Mouse (Mus musculus) heart, postnatal 0 days (tissue): ENCODE measurements around the gene Rad50.

Source experiments
- CTCF ChIP-seq: IDR thresholded peaks from 2 replicates; pipeline ENCODE4 v1.5.1; 2016; ENCODE audit warnings: antibody characterized with exemption, control low read depth, low read depth
- EP300 ChIP-seq: IDR thresholded peaks from 2 replicates; pipeline ENCODE4 v1.6.1; 2016; ENCODE audit warnings: antibody characterized with exemption, low read depth

- TF ChIP-seq CTCF: no peak
- no peak for TF ChIP-seq EP300
Measured at GRCm38 (mm10) chr11:53634556-53634955, 72.6 kb downstream of the Rad50 start, which contains the start of gene Il13.
